ENCODE assay signal across 8 mouse cellular contexts in genomic region chr7:28917503-28918426, GRCm38 (mm10). TPM values are rescaled to one million over a fixed set of nuclear protein-coding genes. Genes with fewer than 3 reads are reported as not detected.
A peak's percentile ranks its signal among the peaks of the same experiment; 100 is the strongest.
DNase-seq lines count a peak whose midpoint lies in the region; ATAC-seq and TF ChIP-seq lines count a peak whose summit lies in the region.

No protein-coding gene starts in this region.

- H3K9ac ChIP-seq in heart, adult 2 months (ENCODE audit: low read depth, low read length) = no peak overlapping the region
- no peak overlapping the region for H3K9ac ChIP-seq in kidney, embryonic 14.5 days (ENCODE audit: low read depth, low read length)
- H3K9ac ChIP-seq in liver, embryonic 12.5 days = no peak overlapping the region

- peaks cover 47% of the 10 kb centered on the region for H3K36me3 ChIP-seq in heart, adult 2 months (ENCODE audit: control insufficient read depth, insufficient read depth, low read length)
- H3K36me3 ChIP-seq in kidney, embryonic 14.5 days (ENCODE audit: control insufficient read depth, insufficient read depth, low read length) = peaks cover 70% of the 10 kb centered on the region
- peaks cover 95% of the 10 kb centered on the region for H3K36me3 ChIP-seq in liver, embryonic 12.5 days

- no peak for TF ChIP-seq CTCF in heart, adult 2 months (IDR thresholded peaks at IDR 0.05)

- 35% methylated on average over 10 of the region's 10 CpGs for WGBS in heart, adult 2 months
- 57% methylated on average over 10 of the region's 10 CpGs for WGBS in kidney, embryonic 14.5 days
- 77% methylated on average over 10 of the region's 10 CpGs for WGBS in liver, embryonic 12.5 days (ENCODE audit: insufficient replicate concordance)

- H3K4me1 ChIP-seq in heart, adult 2 months (ENCODE audit: control insufficient read depth, insufficient read depth, low read length) = peaks cover 55% of the 10 kb centered on the region
- H3K4me1 ChIP-seq in kidney, embryonic 14.5 days (ENCODE audit: control insufficient read depth, insufficient read depth, low read length) = peaks cover 32% of the 10 kb centered on the region
- peaks cover 84% of the 10 kb centered on the region for H3K4me1 ChIP-seq in liver, embryonic 12.5 days

- H3K9me3 ChIP-seq in kidney, embryonic 14.5 days (ENCODE audit: control insufficient read depth, low read length) = no peaks in the 10 kb centered on the region
- H3K9me3 ChIP-seq in liver, embryonic 12.5 days (replicated peaks) = no peaks in the 10 kb centered on the region

- intact Hi-C loops in heart, adult 2 months (cut with DNase I) = loop anchor here (2.0 kb wide), 1 partner anchor 23 kb away; no protein-coding TSS in a partner anchor

- no peak for TF ChIP-seq POLR2A in heart, adult 2 months (IDR thresholded peaks at IDR 0.05; ENCODE audit: insufficient read depth, low read depth, low read length)

- no peaks in the 10 kb centered on the region; the same call in 1 of the 2 replicates for H3K79me2 ChIP-seq in heart, adult 2 months (replicated peaks; ENCODE audit: control insufficient read depth, insufficient read depth, low read length)

- no peak overlapping the region for H3K4me2 ChIP-seq in kidney, embryonic 14.5 days (replicated peaks; ENCODE audit: low read depth, low read length)
- no peak overlapping the region for H3K4me2 ChIP-seq in liver, embryonic 12.5 days

- ATAC-seq in kidney, embryonic 14.5 days (ENCODE audit: low FRiP score, low TSS enrichment) = no peak
- no peak for ATAC-seq in liver, embryonic 12.5 days

- no peaks in the 10 kb centered on the region for H3K27me3 ChIP-seq in heart, adult 2 months (ENCODE audit: control insufficient read depth, insufficient read depth, low read length)
- H3K27me3 ChIP-seq in kidney, embryonic 14.5 days (ENCODE audit: control insufficient read depth, insufficient read depth, low read length) = no peaks in the 10 kb centered on the region
- no peaks in the 10 kb centered on the region for H3K27me3 ChIP-seq in liver, embryonic 12.5 days (replicated peaks)

- H3K27ac ChIP-seq in heart, adult 2 months = peak overlapping the region; percentile 75
- H3K27ac ChIP-seq in kidney, embryonic 14.5 days (ENCODE audit: low read depth, low read length) = peak overlapping the region; percentile 63; the same call in 1 of the 2 replicates
- peak overlapping the region; percentile 65 for H3K27ac ChIP-seq in liver, embryonic 12.5 days

- H3K4me3 ChIP-seq in heart, adult 2 months = no peak overlapping the region
- H3K4me3 ChIP-seq in kidney, embryonic 14.5 days (ENCODE audit: low read length) = no peak overlapping the region
- H3K4me3 ChIP-seq in liver, embryonic 12.5 days = no peak overlapping the region

- peak; percentile 64 for DNase-seq in embryo, embryonic 10 days (ENCODE audit: low spot score)
- DNase-seq in embryo, embryonic 11 days = no peak
- peak; percentile 78 to 90 for DNase-seq in adrenal gland, adult (ENCODE audit: inconsistent age in 2 of 2, low spot score in 1 of 2)
- peak; percentile 63 for DNase-seq in heart, adult 2 months
- DNase-seq in right cerebral cortex, postnatal 14 days = peak; percentile 55
- DNase-seq in frontal cortex, postnatal 36 days (ENCODE audit: low spot score in 2 of 2) = no peak

- TF ChIP-seq EP300 in heart, adult 2 months (IDR thresholded peaks at IDR 0.05; ENCODE audit: insufficient read depth, low read depth, low read length) = peak; percentile 51

RNA-seq across cellular contexts. Expression of gene Capn12, which starts 36.5 kb away (rescaled TPM):
- total RNA-seq in heart, adult 2 months (2021) = under 1 TPM; 0.23 to 0.39 TPM
- polyA plus RNA-seq in heart, adult 2 months (2012; rRNA removed) = 0.49 and 0.61 TPM in 2 replicates
- 0.51 and 0.64 TPM in 2 replicates for polyA plus RNA-seq in kidney, embryonic 14.5 days (2014; fragmentation: Nextera tagmentation; extraction: Ambion mirVana)
- polyA plus RNA-seq in liver, embryonic 12.5 days (2016; fragmentation: Nextera tagmentation; extraction: Ambion mirVana) = 0.12 and 0.13 TPM in 2 replicates

RNA-seq across cellular contexts. Expression of gene Actn4, which starts 44.4 kb away (rescaled TPM):
- total RNA-seq in heart, adult 2 months (2021) = 10 to 100 TPM; 66.1 to 85.7 TPM
- 123 and 132 TPM in 2 replicates for polyA plus RNA-seq in heart, adult 2 months (2012; rRNA removed)
- 176 and 239 TPM in 2 replicates for polyA plus RNA-seq in kidney, embryonic 14.5 days (2014; fragmentation: Nextera tagmentation; extraction: Ambion mirVana)
- polyA plus RNA-seq in liver, embryonic 12.5 days (2016; fragmentation: Nextera tagmentation; extraction: Ambion mirVana) = 165 and 166 TPM in 2 replicates

RNA-seq across cellular contexts. Expression of gene Lgals7, which starts 54.1 kb away (rescaled TPM):
- total RNA-seq in heart, adult 2 months (2021) = under 1 TPM in 1 of 2 experiments, not detected in 1; 0.61 TPM
- polyA plus RNA-seq in heart, adult 2 months (2012; rRNA removed) = 1.6 and 4.0 TPM in 2 replicates
- 1.1 and 4.0 TPM in 2 replicates for polyA plus RNA-seq in kidney, embryonic 14.5 days (2014; fragmentation: Nextera tagmentation; extraction: Ambion mirVana)
- 0.25 TPM in 1 of 2 replicates, not detected in the other for polyA plus RNA-seq in liver, embryonic 12.5 days (2016; fragmentation: Nextera tagmentation; extraction: Ambion mirVana)

Comparison
In these comparisons a context has a peak if more than half of its experiments do, and no peak if none do; other contexts are left out.
1. DNase-seq: peak in embryo, embryonic 10 days (single experiment), adrenal gland, adult (2 of 2), heart, adult 2 months (2 of 2) and right cerebral cortex, postnatal 14 days (single experiment); none in embryo, embryonic 11 days (single experiment) and frontal cortex, postnatal 36 days (0 of 2).
2. Peak in every context shown above with its lines, with median percentiles within 50 percentile points of each other: H3K27ac ChIP-seq.